Mouse (Mus musculus) forebrain, postnatal 0 days (tissue): ENCODE measurements around the gene Npff. TPM values are rescaled to one million over a fixed set of nuclear protein-coding genes. Genes with fewer than 3 reads are reported as not detected.

ENCODE experiments used
- ATAC-seq: fragments of 200-750 bp; cut with Nextera tagmentation; 2 replicates; pipeline ENCODE4 v1.8.0; 2017; ENCODE audit warnings: mild to moderate bottlenecking, moderate library complexity
- DNase-seq: peaks from one replicate; pipeline ENCODE4 v3.0.0-alpha.2; 2015
- H3K27ac ChIP-seq: fragments of 300-500 bp; sonication (generic); 2 replicates; pipeline ENCODE4 v1.5.1; 2014; ENCODE audit warnings: low read depth, mild to moderate bottlenecking, antibody characterized with exemption, low read length, moderate library complexity, mixed read lengths
- H3K27me3 ChIP-seq: fragments of 300-500 bp; sonication (generic); 2 replicates; pipeline ENCODE4 v1.6.1; 2014; ENCODE audit warnings: mild to moderate bottlenecking, low read length, mixed read lengths; ENCODE audit not compliant: insufficient read depth
- H3K36me3 ChIP-seq: fragments of 300-500 bp; sonication (generic); 2 replicates; pipeline ENCODE4 v1.6.1; 2014; ENCODE audit warnings: mild to moderate bottlenecking, moderate library complexity; ENCODE audit not compliant: insufficient read depth
- H3K4me1 ChIP-seq: fragments of 300-500 bp; sonication (generic); 2 replicates; pipeline ENCODE4 v1.6.1; 2014; ENCODE audit warnings: antibody characterized with exemption; ENCODE audit not compliant: insufficient read depth
- H3K4me2 ChIP-seq: fragments of 300-500 bp; sonication (generic); 2 replicates; pipeline ENCODE4 v1.6.1; 2014; ENCODE audit warnings: low read depth, mild to moderate bottlenecking, moderate library complexity
- H3K4me3 ChIP-seq: fragments of 300-500 bp; sonication (generic); 2 replicates; pipeline ENCODE4 v1.5.1; 2014; ENCODE audit warnings: low read depth, low read length, mixed read lengths
- H3K9ac ChIP-seq: fragments of 300-500 bp; sonication (generic); 2 replicates; pipeline ENCODE4 v1.6.1; 2014; ENCODE audit warnings: mild to moderate bottlenecking
- H3K9me3 ChIP-seq: fragments of 300-500 bp; sonication (generic); 2 replicates; pipeline ENCODE4 v1.6.1; 2016; ENCODE audit warnings: low read length
- CTCF ChIP-seq: sonication (generic); IDR thresholded peaks from 2 replicates; pipeline ENCODE4 v1.5.1; 2016; ENCODE audit warnings: antibody characterized with exemption, control low read depth, low read depth
- WGBS: fragments of 180-500 bp; shearing (Covaris S2); extraction: QIAGEN DNeasy Blood & Tissue Kit; methylation state at CpG from one replicate; pipeline ENCODE4 v1.1.7; 2014; 5-methylcytosine and 5-hydroxymethylcytosine counted together
- polyA plus RNA-seq: library from polyadenylated mRNA; unstranded; fragments of >200 nt; fragmentation: Nextera tagmentation; extraction: Ambion mirVana; gene quantifications from 2 replicates; pipeline ENCODE4 v1.2.1, GENCODE M21; 2015
- total RNA-seq: library from RNA; depleted of rRNA; stranded (reverse); fragments of >200 nt; gene quantifications from 2 replicates; pipeline ENCODE4 v1.2.3, GENCODE M21; 2014

The Npff gene
- total and polyA plus RNA-seq, 2 experiments from 2014 or later: 1.5 to 3.1 TPM

DNA sequence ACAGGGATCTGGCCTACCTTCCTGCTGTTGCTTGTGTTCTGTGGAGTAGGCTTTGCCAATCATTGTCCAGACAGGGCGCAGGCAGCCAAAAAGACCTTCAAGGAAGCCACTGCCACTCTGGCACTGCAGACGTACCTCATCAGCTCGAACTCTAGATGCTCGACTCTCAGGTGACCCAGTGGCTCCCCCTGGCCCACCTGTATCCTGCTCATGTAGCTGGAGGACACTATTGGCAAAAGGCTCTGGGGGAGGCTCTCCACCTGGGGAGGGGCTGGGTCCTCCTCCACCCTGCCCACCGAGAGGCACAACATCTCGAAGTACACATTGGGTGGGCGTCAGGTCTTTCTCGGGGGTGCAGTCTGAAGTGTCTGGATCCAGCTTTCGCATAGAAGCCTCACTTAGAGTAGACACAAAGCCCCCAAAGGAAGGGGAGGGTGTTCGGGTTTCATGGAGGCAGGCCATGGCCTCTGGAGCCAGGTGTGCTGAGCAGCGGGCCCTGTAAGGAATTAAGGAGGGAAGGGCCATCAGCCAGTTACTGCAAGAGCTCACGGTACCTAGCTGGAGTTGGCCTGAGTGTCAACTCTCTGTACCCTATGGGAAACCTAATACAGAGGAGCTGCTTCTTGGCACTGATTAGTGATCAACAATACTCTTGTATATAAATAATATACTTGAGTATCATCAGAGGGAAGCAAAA is 19.5 kb downstream of the Npff start:
- Histone ChIP-seq H3K4me3 (no peak overlapping the region), H3K9me3 (no peaks in the 10 kb centered on the region), H3K36me3 (peaks cover 68% of the 10 kb centered on the region), H3K4me1 (peaks cover 14% of the 10 kb centered on the region), H3K27me3 (no peaks in the 10 kb centered on the region), H3K9ac (no peak overlapping the region), H3K4me2 (no peak overlapping the region), H3K27ac (no peak overlapping the region)
- no peak for TF ChIP-seq CTCF
- WGBS: 79% methylated on average over 12 of the region's 12 CpGs
- DNase-seq (no peak), ATAC-seq (no peak)

DNA sequence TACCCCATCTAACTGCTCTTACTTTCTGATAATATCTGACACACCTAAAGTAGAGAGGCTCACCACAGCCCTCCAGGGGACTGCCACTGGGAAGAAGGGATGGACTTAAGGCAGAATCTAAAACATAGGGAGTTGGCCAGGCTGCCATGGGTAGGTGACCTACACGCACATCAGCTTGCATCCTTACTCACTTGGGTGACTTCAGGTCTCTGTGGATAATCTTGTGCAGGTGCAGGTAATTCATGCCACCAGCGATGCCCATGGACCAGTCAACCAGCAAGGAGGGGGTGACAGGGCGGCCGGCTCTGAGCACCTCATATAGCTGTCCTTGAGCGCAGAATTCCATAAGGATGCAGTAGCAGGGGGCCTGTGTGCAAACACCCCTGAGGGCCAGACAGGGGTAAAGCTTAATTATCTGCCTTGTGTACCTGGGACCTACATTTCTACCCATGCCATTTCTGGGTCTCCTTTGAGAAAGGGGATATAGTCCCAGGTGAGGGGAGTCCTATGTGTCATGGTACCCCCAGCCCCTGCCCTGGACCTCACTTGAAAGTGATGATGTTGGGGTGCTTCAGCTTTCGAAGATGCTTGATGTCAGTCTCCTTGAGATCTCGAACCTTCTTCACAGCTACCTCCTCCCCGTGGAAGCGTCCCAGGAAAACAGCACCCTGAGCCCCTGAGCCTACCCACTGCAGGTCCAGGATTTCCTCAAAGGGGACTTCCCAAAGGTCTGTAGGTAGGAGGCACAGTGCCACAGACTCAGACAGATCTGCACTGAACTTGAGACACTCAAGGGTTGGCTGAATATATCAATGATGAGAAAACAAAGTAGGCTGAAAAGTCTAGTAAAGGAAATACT is 20.6 kb downstream of the Npff start:
- no peak for ATAC-seq
- DNase-seq: no peak
- TF ChIP-seq CTCF: no peak

DNA sequence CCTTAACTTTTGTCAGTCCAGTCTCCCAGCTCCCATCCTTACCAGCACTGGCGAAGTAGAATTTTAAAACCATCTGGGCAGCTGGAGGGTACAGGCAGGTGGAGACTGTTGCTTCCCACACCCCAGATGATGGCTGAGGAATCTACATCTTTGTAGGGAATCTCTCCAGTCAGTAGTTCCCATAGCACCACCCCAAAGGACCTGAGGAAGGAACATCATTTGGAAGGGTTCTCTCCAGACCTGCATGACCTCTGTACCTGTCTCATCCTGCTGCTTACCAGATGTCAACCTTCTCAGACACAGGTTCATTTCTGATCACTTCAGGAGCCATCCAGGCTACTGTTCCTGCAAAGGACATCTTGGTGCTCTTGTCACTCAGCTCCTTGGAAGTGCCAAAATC is 21.3 kb downstream of the Npff start, which contains the start of gene Gm10337:
Gm10337 (plus strand) TSS at position 276 of the 400 bp plus-strand sequence.
- Histone ChIP-seq H3K36me3 (peaks cover 81% of the 10 kb centered on the region), H3K9me3 (no peaks in the 10 kb centered on the region), H3K9ac (no peak within 1 kb of the TSS), H3K4me2 (no peak within 1 kb of the TSS), H3K4me1 (no peaks in the 10 kb centered on the region), H3K4me3 (no peak within 1 kb of the TSS), H3K27ac (no peak within 1 kb of the TSS), H3K27me3 (no peaks in the 10 kb centered on the region)
- ATAC-seq (no peak), DNase-seq (no peak)
- no peak for TF ChIP-seq CTCF
- 100% methylated on average over 1 of the region's 1 CpGs for WGBS

More for the DNA sequence above, 20.6 kb downstream of the Npff start:
- Histone ChIP-seq H3K36me3 (peaks cover 76% of the 10 kb centered on the region), H3K9ac (no peak overlapping the region), H3K4me3 (no peak overlapping the region), H3K4me2 (no peak overlapping the region), H3K9me3 (no peaks in the 10 kb centered on the region), H3K27ac (no peak overlapping the region), H3K27me3 (no peaks in the 10 kb centered on the region), H3K4me1 (peaks cover 4% of the 10 kb centered on the region; the same call in 1 of the 2 replicates)
- WGBS: 92% methylated on average over 9 of the region's 9 CpGs

DNA sequence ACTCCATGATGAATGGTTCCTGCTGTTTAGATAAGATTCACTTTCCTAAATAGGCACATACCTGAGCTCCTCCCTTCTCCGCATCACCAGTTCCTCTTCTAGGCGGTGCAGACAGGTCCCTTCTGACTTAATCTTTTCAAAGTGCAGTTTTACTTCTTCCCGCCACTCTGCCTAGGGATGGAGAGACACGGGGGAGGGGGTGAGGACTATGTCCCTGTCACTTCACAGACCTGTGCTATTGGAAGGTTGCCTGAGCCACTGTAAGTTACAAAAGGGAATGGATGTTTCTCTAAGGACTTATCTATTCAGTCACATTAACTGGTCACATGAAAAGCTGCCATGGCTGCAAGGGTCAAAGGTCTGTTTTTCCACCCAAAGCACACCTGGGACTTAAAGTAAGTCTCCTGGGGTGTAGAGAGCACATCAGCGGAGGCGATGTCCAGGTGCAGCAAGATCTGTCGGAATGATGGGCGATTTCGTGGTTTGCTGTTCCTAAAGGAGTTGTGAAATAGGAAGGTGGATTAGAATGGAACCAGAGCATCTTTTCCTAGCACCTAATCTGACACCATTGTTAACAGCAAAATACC is 22.4 kb downstream of the Npff start:
- DNase-seq: no peak
- H3K27ac ChIP-seq: no peak overlapping the region
- no peak overlapping the region for H3K4me3 ChIP-seq
- no peak overlapping the region for H3K9ac ChIP-seq
- 80% methylated on average over 9 of the region's 9 CpGs for WGBS
- ATAC-seq: no peak
- H3K4me2 ChIP-seq: no peak overlapping the region
- H3K4me1 ChIP-seq: no peaks in the 10 kb centered on the region
- H3K27me3 ChIP-seq: no peaks in the 10 kb centered on the region
- no peak for TF ChIP-seq CTCF
- H3K36me3 ChIP-seq: peaks cover 86% of the 10 kb centered on the region
- H3K9me3 ChIP-seq: no peaks in the 10 kb centered on the region

DNA sequence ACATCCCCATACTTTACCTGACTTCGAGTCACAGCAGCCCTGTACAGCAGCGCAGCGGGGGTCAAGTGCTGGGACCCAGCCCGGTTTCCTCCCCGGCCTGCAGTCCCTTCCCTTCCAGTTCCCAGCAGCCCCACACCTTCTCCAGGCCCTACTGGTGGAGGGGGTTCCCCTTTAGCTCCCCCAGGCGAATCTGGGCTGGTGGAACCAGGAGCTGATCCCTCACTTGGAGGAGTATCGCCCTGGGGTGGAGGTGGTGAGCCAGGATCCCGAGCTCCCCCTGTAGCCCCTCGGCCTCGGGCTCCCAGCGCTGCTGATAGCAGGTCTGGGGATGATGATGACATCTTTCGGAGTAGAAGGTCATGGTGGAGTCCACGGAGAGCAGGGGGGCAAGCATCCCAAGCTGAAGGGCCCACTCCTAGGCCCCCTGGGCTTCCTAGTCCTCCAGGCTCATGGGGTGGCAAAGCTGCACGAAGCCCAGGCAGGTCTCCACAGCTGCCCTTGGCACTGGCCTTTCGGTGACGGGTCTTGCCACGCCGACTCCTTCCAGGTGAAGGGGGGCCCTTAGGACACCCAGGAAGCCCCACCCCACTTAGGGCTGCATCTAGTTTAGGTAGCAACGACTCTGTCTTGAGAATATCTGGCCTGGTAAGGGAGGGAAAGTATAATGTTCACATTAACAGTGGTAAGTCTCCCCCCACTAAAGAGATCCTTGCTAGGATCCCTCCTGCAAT is 23.5 kb downstream of the Npff start:
- ATAC-seq: peak; percentile 21; the same call in 1 of the 2 replicates
- Histone ChIP-seq H3K27me3 (no peaks in the 10 kb centered on the region), H3K9ac (no peak overlapping the region), H3K9me3 (no peaks in the 10 kb centered on the region), H3K36me3 (peaks cover 86% of the 10 kb centered on the region), H3K4me3 (no peak overlapping the region), H3K4me2 (no peak overlapping the region), H3K4me1 (no peaks in the 10 kb centered on the region), H3K27ac (no peak overlapping the region)
- WGBS: 90% methylated on average over 19 of the region's 19 CpGs
- no peak for TF ChIP-seq CTCF
- no peak for DNase-seq

DNA sequence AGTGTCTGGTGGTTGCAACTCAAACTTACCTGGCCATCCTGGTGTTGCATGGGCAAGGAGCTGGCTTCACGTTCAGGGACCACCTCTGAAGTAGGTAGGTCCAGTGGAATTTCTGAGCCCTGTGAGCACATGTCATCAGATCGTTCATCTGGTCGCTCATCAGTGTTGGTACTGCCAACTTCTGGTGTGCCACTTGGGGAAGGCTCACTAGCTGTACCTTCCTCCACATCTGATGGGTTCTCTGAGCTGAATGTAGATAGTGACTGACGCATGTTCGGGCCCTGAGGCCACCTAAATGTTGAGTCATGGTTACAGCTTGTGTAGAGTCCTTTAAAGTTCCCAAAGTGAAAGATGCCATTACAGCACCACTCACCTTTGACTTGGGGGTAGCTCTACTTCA is 24.3 kb downstream of the Npff start:
- H3K36me3 ChIP-seq: peaks cover 84% of the 10 kb centered on the region

More for the DNA sequence above, 24.3 kb downstream of the Npff start:
- H3K27me3 ChIP-seq: no peaks in the 10 kb centered on the region
- H3K9me3 ChIP-seq: no peaks in the 10 kb centered on the region
- no peaks in the 10 kb centered on the region for H3K4me1 ChIP-seq
- no peak overlapping the region for H3K9ac ChIP-seq
- WGBS: 90% methylated on average over 5 of the region's 5 CpGs
- H3K4me2 ChIP-seq: no peak overlapping the region
- ATAC-seq: no peak
- TF ChIP-seq CTCF: no peak
- DNase-seq: no peak
- no peak overlapping the region for H3K4me3 ChIP-seq
- H3K27ac ChIP-seq: no peak overlapping the region
